Mouse (Mus musculus): ENCODE measurements around the gene Tcl1b5. TPM values are rescaled to one million over a fixed set of nuclear protein-coding genes. Genes with fewer than 3 reads are reported as not detected.

The Tcl1b5 gene
- polyA plus RNA-seq, 1 experiment from 2014 or later, result not detected

- Histone ChIP-seq H3K4me2 (replicated peaks) (no peak within 1 kb of the TSS), H3K4me3 (replicated peaks) (no peak within 1 kb of the TSS), H3K9me3 (no peaks in the 10 kb centered on the region; the same call in 1 of the 2 replicates), H3K4me1 (replicated peaks) (peaks cover 6% of the 10 kb centered on the region; the same call in 1 of the 2 replicates), H3K9ac (replicated peaks) (no peak within 1 kb of the TSS), H3K36me3 (no peaks in the 10 kb centered on the region), H3K27me3 (no peaks in the 10 kb centered on the region), H3K27ac (no peak within 1 kb of the TSS)
- 92% methylated on average over 22 of the region's 22 CpGs for WGBS
- no peak for ATAC-seq
Observed at GRCm38 (mm10) chr12:105222601-105223319, 46.6 kb downstream of the Tcl1b5 start, which contains the start of gene Tcl1. TSS of gene Tcl1 (minus strand) at chr12:105222793.

- H3K9me3 ChIP-seq, result no peaks in the 10 kb centered on the region; the same call in 1 of the 2 replicates
- no peak overlapping the region for H3K4me2 ChIP-seq (replicated peaks)
- 42% methylated on average over 16 of the region's 16 CpGs for WGBS
- H3K27me3 ChIP-seq, result no peaks in the 10 kb centered on the region
- peaks cover 6% of the 10 kb centered on the region; the same call in 1 of the 2 replicates for H3K4me1 ChIP-seq (replicated peaks)
- H3K27ac ChIP-seq, result no peak overlapping the region
- no peak overlapping the region for H3K9ac ChIP-seq (replicated peaks)
- ATAC-seq, result no peak
- H3K4me3 ChIP-seq (replicated peaks), result no peak overlapping the region
- H3K36me3 ChIP-seq, result no peaks in the 10 kb centered on the region
Observed at GRCm38 (mm10) chr12:105224621-105225320, 48.6 kb downstream of the Tcl1b5 start.

Other genes with a start within 250 kb of the Tcl1b5 start
- 0.17 and 0.27 TPM in 2 replicates for gene Syne3, start 166.5 kb upstream of the Tcl1b5 start, polyA plus RNA-seq (2015; fragmentation: Nextera tagmentation; extraction: Ambion mirVana)
- gene Glrx5, start 143.7 kb upstream of the Tcl1b5 start, polyA plus RNA-seq (2015; fragmentation: Nextera tagmentation; extraction: Ambion mirVana), result 139 and 148 TPM in 2 replicates
- not detected in 2 replicates for gene Tcl1b2, start 30.3 kb upstream of the Tcl1b5 start, polyA plus RNA-seq (2015; fragmentation: Nextera tagmentation; extraction: Ambion mirVana)
- not detected in 2 replicates for gene Tcl1b1, start 16.7 kb upstream of the Tcl1b5 start, polyA plus RNA-seq (2015; fragmentation: Nextera tagmentation; extraction: Ambion mirVana)
- not detected in 2 replicates for gene Tcl1b3, start 14.7 kb downstream of the Tcl1b5 start, polyA plus RNA-seq (2015; fragmentation: Nextera tagmentation; extraction: Ambion mirVana)
- gene Tcl1b4, start 25.6 kb downstream of the Tcl1b5 start, polyA plus RNA-seq (2015; fragmentation: Nextera tagmentation; extraction: Ambion mirVana), result not detected in 2 replicates
- not detected in 2 replicates for gene Tcl1, start 46.4 kb downstream of the Tcl1b5 start, polyA plus RNA-seq (2015; fragmentation: Nextera tagmentation; extraction: Ambion mirVana)
- 6.7 and 6.8 TPM in 2 replicates for gene Tunar, start 157.5 kb downstream of the Tcl1b5 start, polyA plus RNA-seq (2015; fragmentation: Nextera tagmentation; extraction: Ambion mirVana)